Mouse (Mus musculus): Measurements from ENCODE around the gene Olfr195. TPM values are rescaled to one million over a fixed set of nuclear protein-coding genes. Genes with fewer than 3 reads are reported as not detected.
"Not testable (repeated sequence)": the region's sequence is repeated elsewhere in the genome, so short reads cannot be mapped to it uniquely, and the experiment has no call there.

The Olfr195 gene
- polyA plus RNA-seq (2015; fragmentation: Nextera tagmentation; extraction: Ambion mirVana), result not detected in 2 replicates

GRCm38 (mm10) chr16:59146746-59147145, at the start of gene Olfr195:
Gene Olfr195, plus strand, starts transcription at chr16:59147046.
- no peak for ATAC-seq (ENCODE audit: low read depth)
- H3K4me3 ChIP-seq, result no peak within 1 kb of the TSS
- H3K27me3 ChIP-seq, result no peaks in the 10 kb centered on the region
- no peaks in the 10 kb centered on the region for H3K4me1 ChIP-seq (replicated peaks)
- H3K4me2 ChIP-seq, result no peak within 1 kb of the TSS
- WGBS, result 91% methylated on average over 1 of the region's 1 CpGs
- no peak within 1 kb of the TSS for H3K9ac ChIP-seq
- H3K36me3 ChIP-seq, result no peaks in the 10 kb centered on the region
- H3K9me3 ChIP-seq, result no peaks in the 10 kb centered on the region
- H3K27ac ChIP-seq (replicated peaks), result no peak within 1 kb of the TSS

DNA sequence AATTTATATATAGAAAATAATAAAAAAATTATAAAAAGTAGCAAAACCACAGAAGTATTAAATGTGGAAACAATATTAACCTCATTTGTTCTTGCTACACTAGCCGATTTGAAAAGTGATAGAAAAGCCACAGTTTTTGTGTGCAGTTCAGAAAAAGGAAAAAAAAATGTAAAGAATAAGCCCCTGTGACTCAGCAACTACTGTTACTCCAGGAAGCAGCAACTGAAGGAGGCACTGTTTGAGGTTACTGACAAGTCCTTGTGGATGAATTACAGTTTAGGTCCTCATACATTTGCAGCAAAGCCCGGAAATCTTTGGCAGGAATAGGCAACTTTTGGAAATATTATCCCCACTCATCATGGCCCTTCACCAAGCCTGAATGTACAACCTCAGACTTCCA, 41.5 kb upstream of the Olfr195 start:
- no peak for ATAC-seq (ENCODE audit: low read depth)
- no peak overlapping the region for H3K9ac ChIP-seq
- H3K4me2 ChIP-seq, result no peak overlapping the region
- no peak overlapping the region for H3K27ac ChIP-seq (replicated peaks)
- H3K36me3 ChIP-seq, result no peaks in the 10 kb centered on the region
- H3K9me3 ChIP-seq, result no peaks in the 10 kb centered on the region
- H3K4me3 ChIP-seq, result no peak overlapping the region
- WGBS, result 87% methylated on average over 2 of the region's 2 CpGs
- H3K27me3 ChIP-seq, result no peaks in the 10 kb centered on the region
- H3K4me1 ChIP-seq (replicated peaks), result no peaks in the 10 kb centered on the region

DNA sequence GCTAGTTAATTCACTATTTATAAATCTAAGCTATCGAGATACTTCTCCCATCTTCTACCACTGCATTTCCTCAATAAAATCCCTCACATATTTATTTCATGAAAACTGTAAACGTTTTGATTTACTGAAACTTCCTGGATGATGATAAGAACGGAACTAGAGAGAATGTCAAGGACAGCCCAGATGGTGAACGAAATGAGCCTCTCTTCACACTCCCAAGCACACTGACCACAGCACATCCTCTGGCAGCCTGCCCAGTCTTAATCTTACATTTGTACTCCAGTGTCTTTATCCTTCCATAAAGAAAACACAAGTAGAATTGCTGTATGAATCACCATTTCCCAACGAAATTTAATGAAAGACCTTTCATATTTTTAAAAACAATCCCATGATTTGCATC, 38.3 kb upstream of the Olfr195 start:
- not testable (repeated sequence) for H3K9me3 ChIP-seq; H3K9ac ChIP-seq; H3K27ac ChIP-seq (replicated peaks); ATAC-seq (ENCODE audit: low read depth); H3K4me2 ChIP-seq; H3K4me3 ChIP-seq; H3K36me3 ChIP-seq; H3K4me1 ChIP-seq (replicated peaks); H3K27me3 ChIP-seq
- WGBS, result 68% methylated on average over 5 of the region's 5 CpGs

- Histone ChIP-seq H3K9ac (no peak within 1 kb of the TSS), H3K4me2 (no peak within 1 kb of the TSS), H3K27me3 (no peaks in the 10 kb centered on the region), H3K36me3 (no peaks in the 10 kb centered on the region), H3K9me3 (no peaks in the 10 kb centered on the region), H3K4me1 (replicated peaks) (no peaks in the 10 kb centered on the region), H3K27ac (replicated peaks) (no peak within 1 kb of the TSS), H3K4me3 (no peak within 1 kb of the TSS)
- WGBS, result 76% methylated on average over 1 of the region's 1 CpGs
- no peak for ATAC-seq (ENCODE audit: low read depth)
Observed at GRCm38 (mm10) chr16:59111781-59112180, 35.1 kb upstream of the Olfr195 start, which contains the start of gene Olfr193. Gene Olfr193, minus strand, starts transcription at chr16:59111881.

DNA sequence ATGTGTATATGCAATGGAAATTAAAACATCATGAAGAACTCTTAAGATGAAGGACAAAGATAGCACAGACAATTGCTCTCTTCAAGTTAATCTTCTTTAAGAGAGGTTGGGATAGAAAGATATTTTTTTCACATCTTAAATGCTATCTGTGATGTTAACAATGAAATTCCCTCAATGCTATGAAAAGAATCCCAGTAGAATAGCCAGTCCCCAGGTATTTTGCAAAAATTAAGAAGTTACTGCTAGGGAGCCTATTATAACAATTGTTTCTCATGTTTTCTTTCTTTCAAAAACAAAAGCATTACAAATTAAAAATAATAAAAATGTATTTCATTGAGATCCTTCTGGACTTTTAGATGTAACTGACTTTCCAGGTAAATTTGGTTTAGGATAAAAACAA, 25.9 kb upstream of the Olfr195 start, which contains the start of gene Olfr194:
Gene Olfr194 (minus strand): TSS at position 101 of the 400 bp plus-strand sequence.
- Histone ChIP-seq H3K4me3 (no peak within 1 kb of the TSS), H3K27ac (replicated peaks) (no peak within 1 kb of the TSS), H3K4me1 (replicated peaks) (no peaks in the 10 kb centered on the region), H3K36me3 (no peaks in the 10 kb centered on the region), H3K9me3 (no peaks in the 10 kb centered on the region), H3K4me2 (no peak within 1 kb of the TSS), H3K27me3 (no peaks in the 10 kb centered on the region), H3K9ac (no peak within 1 kb of the TSS)
- no peak for ATAC-seq (ENCODE audit: low read depth)

- no peak overlapping the region for H3K4me2 ChIP-seq
- H3K4me3 ChIP-seq, result no peak overlapping the region
- no peak for ATAC-seq (ENCODE audit: low read depth)
- WGBS, result 85% methylated on average over 1 of the region's 1 CpGs
- no peaks in the 10 kb centered on the region for H3K4me1 ChIP-seq (replicated peaks)
- no peak overlapping the region for H3K9ac ChIP-seq
- no peaks in the 10 kb centered on the region for H3K27me3 ChIP-seq
- H3K36me3 ChIP-seq, result no peaks in the 10 kb centered on the region
- H3K9me3 ChIP-seq, result no peaks in the 10 kb centered on the region
- H3K27ac ChIP-seq (replicated peaks), result no peak overlapping the region
Observed at GRCm38 (mm10) chr16:59130740-59131139, 16.1 kb upstream of the Olfr195 start.

DNA sequence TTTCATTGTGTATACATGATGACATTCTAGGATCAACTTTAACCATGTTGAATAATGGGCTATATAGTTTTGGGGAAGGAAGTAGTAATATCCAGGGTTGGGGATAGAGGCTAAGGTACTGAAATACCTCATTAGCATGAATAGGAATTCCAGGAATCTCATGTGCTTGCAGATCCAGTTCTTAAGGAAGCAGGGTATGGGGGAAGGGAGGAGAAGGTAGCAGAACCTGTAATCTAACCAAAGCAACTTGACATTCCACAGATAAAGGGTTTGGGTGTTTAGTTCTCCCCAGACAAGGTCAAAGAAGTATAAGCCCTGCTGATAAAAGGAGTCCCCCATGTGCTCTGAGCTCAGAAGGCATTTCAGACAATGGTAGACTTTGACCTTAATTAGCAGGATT, 5.7 kb upstream of the Olfr195 start:
- no peak overlapping the region for H3K4me3 ChIP-seq
- no peak for ATAC-seq (ENCODE audit: low read depth)
- H3K36me3 ChIP-seq, result no peaks in the 10 kb centered on the region
- H3K27me3 ChIP-seq, result no peaks in the 10 kb centered on the region
- H3K4me2 ChIP-seq, result no peak overlapping the region
- no peak overlapping the region for H3K9ac ChIP-seq
- H3K4me1 ChIP-seq (replicated peaks), result no peaks in the 10 kb centered on the region
- H3K27ac ChIP-seq (replicated peaks), result no peak overlapping the region
- no peaks in the 10 kb centered on the region for H3K9me3 ChIP-seq

DNA sequence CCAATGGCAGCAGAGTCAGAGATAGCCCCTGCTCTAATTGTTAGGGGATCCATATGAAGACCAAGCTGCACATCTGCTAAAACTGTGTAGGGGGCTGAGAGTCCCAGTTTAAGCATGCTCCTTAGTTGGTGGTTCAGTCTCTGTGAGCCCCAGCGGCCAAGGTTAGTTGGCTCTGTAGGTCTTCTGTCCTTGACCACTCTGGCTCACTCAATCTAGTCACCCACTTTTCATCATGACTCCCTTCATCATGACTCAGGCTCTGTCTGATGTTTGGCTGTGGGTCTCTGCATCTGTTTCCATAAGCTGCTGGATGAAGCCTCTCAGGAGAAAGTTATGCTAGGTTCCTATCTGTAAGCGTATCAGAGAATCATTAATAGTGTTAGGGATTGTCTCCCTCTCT, 5.2 kb downstream of the Olfr195 start:
- Histone ChIP-seq H3K9me3 (no peaks in the 10 kb centered on the region), H3K4me1 (replicated peaks) (no peaks in the 10 kb centered on the region), H3K4me3 (no peak overlapping the region), H3K4me2 (no peak overlapping the region), H3K27ac (replicated peaks) (no peak overlapping the region), H3K9ac (no peak overlapping the region), H3K36me3 (no peaks in the 10 kb centered on the region), H3K27me3 (no peaks in the 10 kb centered on the region)
- ATAC-seq (ENCODE audit: low read depth), result no peak
- 90% methylated on average over 2 of the region's 2 CpGs for WGBS

DNA sequence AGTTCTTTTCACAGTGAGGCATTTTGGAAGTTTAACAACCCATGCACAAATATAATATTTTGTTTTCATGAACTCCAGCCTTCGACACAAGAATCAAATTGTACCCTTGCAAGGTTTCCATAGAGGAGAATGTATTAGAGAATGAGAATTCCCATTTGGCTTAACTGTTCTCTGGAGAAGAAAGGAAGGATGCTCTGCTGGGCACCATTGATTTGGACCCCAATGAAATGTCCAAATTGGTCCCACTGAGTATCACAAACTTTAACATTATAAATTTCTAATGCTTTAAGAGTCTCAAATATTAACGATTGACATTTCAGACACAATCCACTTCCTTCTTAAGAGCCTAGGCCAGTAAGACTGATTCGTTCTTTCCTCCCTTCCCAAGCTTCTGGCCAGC, 23.5 kb downstream of the Olfr195 start, which contains the start of gene Olfr196:
Gene Olfr196 (minus strand): TSS at position 101 of the 400 bp plus-strand sequence.
- 81% methylated on average over 3 of the region's 3 CpGs for WGBS

More for the DNA sequence above, 23.5 kb downstream of the Olfr195 start, which contains the start of gene Olfr196:
- H3K4me3 ChIP-seq, result no peak within 1 kb of the TSS
- no peak for ATAC-seq (ENCODE audit: low read depth)
- H3K9ac ChIP-seq, result no peak within 1 kb of the TSS
- H3K27ac ChIP-seq (replicated peaks), result no peak within 1 kb of the TSS
- H3K9me3 ChIP-seq, result no peaks in the 10 kb centered on the region
- no peaks in the 10 kb centered on the region for H3K4me1 ChIP-seq (replicated peaks)
- no peaks in the 10 kb centered on the region for H3K27me3 ChIP-seq
- no peak within 1 kb of the TSS for H3K4me2 ChIP-seq
- no peaks in the 10 kb centered on the region for H3K36me3 ChIP-seq

Other genes starting within 250 kb of the Olfr195 start
- not detected in 2 replicates for gene Olfr181, start 218.3 kb upstream of the Olfr195 start, polyA plus RNA-seq (2015; fragmentation: Nextera tagmentation; extraction: Ambion mirVana)
- gene Olfr180, start 217.7 kb upstream of the Olfr195 start, polyA plus RNA-seq (2015; fragmentation: Nextera tagmentation; extraction: Ambion mirVana), result not detected in 2 replicates
- gene Olfr183, start 151.7 kb upstream of the Olfr195 start, polyA plus RNA-seq (2015; fragmentation: Nextera tagmentation; extraction: Ambion mirVana), result not detected in 2 replicates
- not detected in 2 replicates for gene Olfr186, start 116.8 kb upstream of the Olfr195 start, polyA plus RNA-seq (2015; fragmentation: Nextera tagmentation; extraction: Ambion mirVana)
- gene Olfr187, start 107.3 kb upstream of the Olfr195 start, polyA plus RNA-seq (2015; fragmentation: Nextera tagmentation; extraction: Ambion mirVana), result not detected in 2 replicates
- gene Olfr190, start 69.0 kb upstream of the Olfr195 start, polyA plus RNA-seq (2015; fragmentation: Nextera tagmentation; extraction: Ambion mirVana), result not detected in 2 replicates
- not detected in 2 replicates for gene Olfr191, start 57.2 kb upstream of the Olfr195 start, polyA plus RNA-seq (2015; fragmentation: Nextera tagmentation; extraction: Ambion mirVana)
- gene Olfr193, start 35.2 kb upstream of the Olfr195 start, polyA plus RNA-seq (2015; fragmentation: Nextera tagmentation; extraction: Ambion mirVana), result not detected in 2 replicates
- gene Olfr194, start 26.0 kb upstream of the Olfr195 start, polyA plus RNA-seq (2015; fragmentation: Nextera tagmentation; extraction: Ambion mirVana), result not detected in 2 replicates
- not detected in 2 replicates for gene Olfr196, start 23.4 kb downstream of the Olfr195 start, polyA plus RNA-seq (2015; fragmentation: Nextera tagmentation; extraction: Ambion mirVana)
- gene Olfr198, start 56.5 kb downstream of the Olfr195 start, polyA plus RNA-seq (2015; fragmentation: Nextera tagmentation; extraction: Ambion mirVana), result not detected in 2 replicates
- not detected in 2 replicates for gene Olfr199, start 72.7 kb downstream of the Olfr195 start, polyA plus RNA-seq (2015; fragmentation: Nextera tagmentation; extraction: Ambion mirVana)
- not detected in 2 replicates for gene Olfr201, start 125.6 kb downstream of the Olfr195 start, polyA plus RNA-seq (2015; fragmentation: Nextera tagmentation; extraction: Ambion mirVana)
- not detected in 2 replicates for gene Olfr202, start 139.7 kb downstream of the Olfr195 start, polyA plus RNA-seq (2015; fragmentation: Nextera tagmentation; extraction: Ambion mirVana)
- gene Olfr203, start 151.8 kb downstream of the Olfr195 start, polyA plus RNA-seq (2015; fragmentation: Nextera tagmentation; extraction: Ambion mirVana), result not detected in 2 replicates
- not detected in 2 replicates for gene Olfr204, start 171.2 kb downstream of the Olfr195 start, polyA plus RNA-seq (2015; fragmentation: Nextera tagmentation; extraction: Ambion mirVana)
- not detected in 2 replicates for gene Olfr205, start 184.1 kb downstream of the Olfr195 start, polyA plus RNA-seq (2015; fragmentation: Nextera tagmentation; extraction: Ambion mirVana)
- gene Olfr206, start 202.2 kb downstream of the Olfr195 start, polyA plus RNA-seq (2015; fragmentation: Nextera tagmentation; extraction: Ambion mirVana), result not detected in 2 replicates
- not detected in 2 replicates for gene Olfr209, start 216.9 kb downstream of the Olfr195 start, polyA plus RNA-seq (2015; fragmentation: Nextera tagmentation; extraction: Ambion mirVana)

Measured in neural tube, embryonic 13.5 days (tissue).